Mouse (Mus musculus) gonadal fat pad, adult 2 months (tissue): ENCODE measurements around the gene Fam129a. TPM values are rescaled to one million over a fixed set of nuclear protein-coding genes. Genes with fewer than 3 reads are reported as not detected.
"Not testable (repeated sequence)": the region's sequence is repeated elsewhere in the genome, so short reads cannot be mapped to it uniquely, and the experiment has no call there.

Source experiments
- DNase-seq: peaks from one replicate; pipeline ENCODE4 v3.0.0-alpha.2; 2012; ENCODE audit warnings: low read depth
- polyA plus RNA-seq: library from polyadenylated mRNA; depleted of rRNA; stranded (reverse); fragments of >200 nt; gene quantifications from 2 replicates; pipeline ENCODE4 v1.2.3, GENCODE M21; 2012

The Fam129a gene
- polyA plus RNA-seq, 1 experiment: 11.6 TPM

DNA sequence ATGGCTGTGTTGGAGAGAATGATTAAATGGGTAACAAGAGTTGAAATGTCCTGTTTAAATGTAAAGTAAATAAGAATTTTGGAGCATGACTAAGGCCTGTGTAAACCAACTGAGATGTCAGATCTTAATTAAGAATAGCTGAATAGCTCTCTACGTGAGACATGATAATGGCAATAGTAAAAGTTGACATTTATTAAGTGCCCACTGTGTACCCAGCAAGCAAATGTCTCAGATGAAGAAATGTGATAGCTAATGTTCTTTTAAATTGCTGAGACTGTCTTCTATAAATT lies 13.1 kb downstream of the Fam129a start:
- DNase-seq: no peak

DNA sequence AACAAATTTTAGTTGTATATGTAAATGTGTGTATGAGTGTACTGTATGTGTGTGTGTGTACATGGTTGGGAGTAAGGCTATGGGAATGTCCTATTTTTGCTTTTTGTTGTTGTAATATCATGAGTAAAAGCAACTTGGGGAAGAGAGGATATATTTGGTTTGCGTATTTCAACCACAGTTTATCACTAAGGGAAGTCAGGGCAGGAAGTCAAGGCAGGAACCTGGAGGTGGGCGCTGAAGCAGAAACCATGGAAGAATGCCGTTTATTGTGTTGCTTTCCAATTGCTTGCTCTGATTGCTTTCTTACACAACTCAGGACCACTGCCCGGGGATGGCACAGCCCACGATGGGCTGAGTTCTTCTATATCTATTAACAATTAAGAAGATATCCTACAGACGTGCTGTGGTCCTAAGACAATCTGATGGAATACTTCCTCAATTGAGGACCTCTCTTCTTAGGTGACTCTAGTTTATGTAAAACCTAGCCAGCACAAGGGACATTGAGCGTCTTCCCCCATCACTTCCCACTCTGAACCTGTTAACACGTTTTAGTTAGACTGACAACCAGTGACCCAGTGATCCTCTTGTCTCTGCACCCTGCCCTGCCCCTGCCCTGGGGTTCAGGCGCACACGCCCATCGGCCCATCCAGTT lies 13.7 kb downstream of the Fam129a start:
- no peak for DNase-seq

DNA sequence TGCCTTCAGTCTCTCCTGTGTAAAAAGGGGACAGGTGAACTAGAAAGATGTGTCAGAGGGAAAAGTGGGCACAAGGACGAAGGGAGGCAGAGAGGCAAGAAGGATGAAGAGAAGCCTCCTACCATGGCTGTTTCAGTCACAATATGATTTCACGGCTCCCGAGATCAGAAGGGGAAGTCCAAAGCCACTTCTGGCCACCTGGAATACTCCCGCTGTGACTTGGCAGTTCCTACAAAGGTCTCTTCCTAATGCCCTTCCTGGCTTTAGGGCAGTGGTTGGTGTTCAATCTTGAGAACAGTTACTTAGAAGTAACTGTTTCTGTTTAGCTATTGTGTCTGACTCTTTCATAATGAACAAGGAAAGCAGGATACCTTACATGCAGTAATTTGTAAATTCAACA lies 14.7 kb downstream of the Fam129a start:
- no peak for DNase-seq

DNA sequence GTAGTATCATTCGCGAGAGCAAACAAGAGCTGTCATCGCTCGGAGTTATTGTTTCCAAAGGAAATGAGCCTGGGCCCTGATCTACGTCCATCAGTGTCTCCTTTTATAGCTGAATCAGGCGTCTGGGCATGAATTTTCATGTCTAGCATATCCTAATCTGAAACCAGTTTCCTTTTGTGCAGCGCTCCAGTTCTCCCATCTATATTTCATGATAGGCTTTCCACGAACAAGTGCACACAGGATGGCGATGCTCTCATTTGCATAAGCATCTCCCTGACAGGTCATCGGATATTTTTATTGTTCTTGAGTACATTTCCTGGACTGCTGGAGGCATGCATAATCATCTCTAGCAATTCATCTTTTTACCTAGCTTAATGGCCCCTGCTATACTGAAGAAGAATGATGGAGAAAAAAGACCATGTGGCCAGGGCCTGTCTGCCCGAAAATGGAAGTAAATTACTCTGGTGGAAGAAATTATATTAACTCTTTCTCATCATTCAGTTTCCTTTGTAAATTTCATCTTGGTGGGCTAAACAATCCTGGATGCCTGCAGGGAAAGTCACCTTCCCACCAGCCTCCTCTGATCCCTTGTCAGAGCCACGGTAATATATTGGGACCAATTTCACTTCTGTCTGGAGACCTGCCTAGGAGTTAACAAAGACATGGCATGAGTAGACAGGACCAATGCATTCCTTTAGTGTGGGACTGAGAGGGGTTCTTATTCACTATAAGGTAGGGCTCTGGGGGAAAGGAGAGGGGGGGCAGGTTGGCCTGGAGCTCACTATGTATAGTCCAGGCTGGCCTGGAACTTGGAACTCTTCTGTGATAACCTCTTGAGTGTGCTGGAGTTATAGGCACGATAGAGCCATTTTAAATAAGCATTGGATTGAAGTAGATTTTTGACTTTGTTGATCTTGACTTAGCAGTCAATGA lies 21.4 kb downstream of the Fam129a start:
- no peak for DNase-seq

DNA sequence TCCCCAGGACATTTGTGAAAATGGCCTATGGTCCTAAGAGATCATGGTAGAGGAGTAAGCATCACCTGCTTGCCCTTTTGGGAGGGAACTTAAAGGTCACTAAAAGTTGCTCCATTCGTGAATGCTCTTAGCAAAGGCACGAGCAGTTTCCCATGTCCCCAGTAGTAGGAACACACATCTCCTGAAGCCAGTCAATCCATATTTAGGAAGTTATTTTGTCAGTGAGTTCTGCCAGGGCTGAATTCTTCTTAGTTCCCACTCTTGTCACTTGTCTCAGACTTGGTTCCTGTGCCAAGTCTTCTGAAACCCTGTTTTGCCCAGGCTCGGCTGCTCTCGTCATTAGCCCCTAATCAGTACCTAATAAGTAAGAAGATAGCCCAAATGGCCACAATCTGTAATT lies 23.9 kb downstream of the Fam129a start:
- no peak for DNase-seq

DNA sequence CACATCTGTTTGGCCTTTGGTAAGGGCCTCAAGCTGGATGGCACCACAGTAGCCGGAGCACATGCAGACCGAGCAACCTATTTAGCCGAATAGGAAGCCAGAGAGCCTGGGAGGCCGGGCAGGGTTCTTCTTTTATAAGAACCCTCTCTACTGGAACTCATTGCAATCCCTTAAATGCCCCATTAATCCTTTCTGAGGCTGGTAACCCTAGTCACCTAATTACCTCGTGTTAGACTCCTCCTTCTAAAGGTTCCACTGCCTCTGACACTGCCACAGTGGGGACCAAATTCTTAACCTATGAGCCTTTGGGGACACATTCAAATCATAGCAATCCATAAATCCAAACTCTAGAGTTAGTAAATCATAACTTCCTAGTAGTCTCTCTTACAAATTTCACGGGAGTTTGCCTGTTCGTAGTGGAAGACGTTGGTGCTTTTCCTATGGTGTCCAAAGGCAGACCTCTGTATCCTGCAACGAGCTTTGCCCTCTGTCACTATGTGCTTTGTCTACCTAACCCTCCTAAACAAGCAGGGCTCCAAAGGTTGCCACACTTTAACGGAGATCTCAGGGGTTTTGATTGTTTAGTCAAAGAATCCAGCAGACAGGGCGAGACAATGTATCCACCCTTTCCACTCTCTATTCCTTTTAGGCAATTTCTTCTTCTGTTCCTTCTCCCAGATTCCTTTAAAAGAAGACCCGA lies 24.8 kb downstream of the Fam129a start:
- no peak for DNase-seq

DNA sequence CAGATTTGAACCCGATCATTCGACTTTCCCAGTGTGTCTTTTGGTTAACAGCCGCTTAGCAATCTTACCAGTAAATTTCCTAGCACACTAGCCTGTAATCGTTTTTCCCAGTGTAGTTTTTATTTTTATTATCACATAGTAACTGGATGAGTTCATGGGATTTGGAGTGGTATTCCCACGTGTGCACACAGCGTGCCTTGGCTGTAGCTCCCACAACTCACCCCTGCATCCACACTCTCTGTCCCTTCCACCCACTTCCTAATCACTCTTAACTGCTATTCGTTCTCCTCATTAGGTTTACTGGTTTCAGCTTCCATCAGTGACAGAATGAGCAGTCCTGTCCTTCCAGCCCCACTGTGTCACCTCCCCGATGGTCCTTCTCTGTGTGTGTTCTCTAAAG lies 25.6 kb downstream of the Fam129a start:
- DNase-seq: no peak

DNA sequence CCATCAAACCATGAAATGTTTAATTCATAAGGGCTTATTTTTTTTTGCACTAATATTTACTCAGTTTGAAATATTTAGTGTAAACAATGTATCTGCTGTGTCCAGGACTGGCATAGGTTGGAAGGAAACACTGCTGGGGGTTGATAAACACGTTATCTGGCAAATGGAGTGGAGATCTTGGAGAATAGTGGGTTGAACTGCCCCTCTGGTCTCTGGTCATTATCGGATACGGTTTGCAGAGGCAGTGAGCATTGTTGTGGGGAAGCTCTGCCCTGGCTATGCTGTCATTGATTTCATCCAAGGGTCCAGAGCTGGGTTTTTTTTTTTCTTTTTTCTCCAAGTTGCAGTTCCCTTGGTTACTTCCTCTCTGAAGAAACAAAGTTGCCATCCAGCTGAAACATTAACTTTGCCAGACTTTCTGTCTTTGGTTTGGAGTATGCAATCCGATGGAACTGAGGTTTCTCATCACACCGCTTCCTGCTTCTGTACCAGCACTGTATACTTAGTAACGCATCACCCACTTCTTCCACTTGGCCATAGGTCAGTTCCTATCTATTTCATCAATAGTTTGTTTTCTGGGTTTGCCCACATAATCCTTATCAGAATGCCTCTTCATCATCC lies 26.8 kb downstream of the Fam129a start:
- DNase-seq: no peak

DNA sequence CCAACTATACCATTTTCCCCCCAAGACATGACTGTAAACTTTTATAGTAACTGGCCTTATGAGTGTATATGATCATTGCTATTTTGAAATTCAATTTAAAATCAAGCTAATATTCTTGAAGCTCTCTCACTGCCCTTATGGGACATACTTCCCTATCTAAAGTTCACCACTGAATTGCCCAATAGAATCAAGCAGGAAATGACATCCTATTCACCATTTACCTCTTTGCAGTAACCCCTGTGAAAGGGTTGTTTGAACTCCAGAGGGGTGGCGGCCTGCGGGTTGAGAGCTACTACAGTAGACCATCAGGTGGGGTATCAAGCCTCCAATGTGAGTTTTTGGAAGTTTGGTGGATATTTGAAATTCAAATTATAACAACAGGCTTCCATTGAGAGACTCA lies 27.9 kb downstream of the Fam129a start:
- no peak for DNase-seq

DNA sequence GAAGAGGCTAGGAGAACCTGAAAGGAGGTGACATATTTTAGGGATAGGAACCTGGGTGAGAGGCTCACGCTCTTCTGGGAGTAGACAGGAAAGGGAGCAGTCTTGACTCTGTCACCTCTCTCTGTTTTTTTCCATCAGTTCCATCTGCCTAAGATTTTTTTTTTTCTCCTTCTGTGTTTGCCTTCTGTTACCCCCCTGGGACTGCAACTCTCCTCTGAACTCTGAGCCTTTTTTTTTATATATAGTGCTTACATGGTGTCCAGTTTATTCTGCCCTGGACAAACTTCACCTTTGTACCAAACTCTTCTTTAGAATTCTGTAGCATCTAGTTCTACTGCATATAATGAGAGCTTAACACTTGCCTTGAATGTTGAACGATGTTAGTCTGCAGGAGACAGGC lies 33.3 kb downstream of the Fam129a start:
- DNase-seq: no peak

DNA sequence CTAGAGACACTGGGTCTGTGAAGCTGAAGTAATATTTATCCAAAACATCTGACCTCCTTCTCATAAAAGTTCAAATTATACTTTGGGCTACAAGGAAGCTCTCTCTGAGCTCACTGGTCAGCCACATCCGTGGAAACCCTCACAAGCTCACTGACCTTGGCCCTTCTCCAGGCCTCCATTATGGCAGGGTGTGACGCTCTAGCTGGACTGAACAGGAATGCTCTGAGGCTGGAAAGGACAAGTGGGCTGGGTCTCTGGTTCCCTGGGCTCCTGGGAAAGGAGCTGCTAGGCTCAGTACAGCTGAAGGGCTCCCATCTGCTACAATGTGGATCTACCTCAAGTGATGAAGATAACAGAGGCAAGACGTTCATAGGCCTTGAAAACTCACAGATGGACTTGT lies 37.0 kb downstream of the Fam129a start:
- DNase-seq: not testable (repeated sequence)

DNA sequence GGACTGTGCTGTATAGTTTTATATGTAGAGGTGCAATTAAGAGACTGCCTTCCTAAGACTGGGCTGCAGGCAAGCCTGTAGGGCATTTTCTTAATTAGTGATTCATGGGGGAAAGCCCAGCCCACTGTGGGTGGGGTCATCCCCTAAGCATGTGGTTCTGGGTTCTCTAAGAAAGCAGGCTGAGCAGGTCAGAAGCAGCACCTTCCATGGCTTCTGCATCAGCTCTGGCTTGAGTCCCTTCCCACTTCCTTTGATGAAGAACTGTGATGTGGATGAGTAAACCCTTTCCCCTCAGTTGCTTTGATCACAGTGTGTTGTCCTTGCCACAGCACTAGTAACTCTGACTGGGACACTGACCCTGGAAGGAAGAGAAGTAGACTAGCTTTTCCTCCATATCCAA lies 39.6 kb downstream of the Fam129a start:
- no peak for DNase-seq

DNA sequence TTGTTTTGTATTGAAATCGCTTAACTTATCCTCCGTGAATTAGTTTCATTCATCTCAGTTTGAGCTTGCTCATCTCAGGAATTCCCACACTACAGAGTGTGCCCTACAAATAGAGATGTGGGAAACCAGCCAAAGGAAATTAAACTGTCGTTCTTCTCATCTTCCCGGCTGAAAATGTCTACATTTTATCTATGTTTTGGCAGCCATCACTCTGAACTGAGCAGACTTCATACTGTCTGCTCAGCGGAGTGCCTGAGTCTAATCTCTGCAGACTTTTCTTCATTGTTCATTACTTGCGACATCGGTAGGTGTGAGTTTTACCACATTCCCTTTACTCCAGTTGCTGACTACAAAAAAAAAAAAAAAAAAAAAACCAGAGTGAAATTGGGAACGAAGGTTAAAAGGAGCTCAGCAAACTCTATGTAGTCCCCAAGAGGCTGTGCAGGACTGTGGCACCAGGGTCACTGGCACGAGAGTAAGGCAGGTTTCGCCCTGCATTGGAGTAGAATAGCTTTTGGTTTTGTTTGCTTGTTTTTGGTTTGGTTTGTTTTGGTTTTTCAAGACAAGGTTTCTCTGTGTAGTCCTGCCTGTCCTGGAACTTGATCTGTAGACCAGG lies 43.4 kb downstream of the Fam129a start:
- DNase-seq: no peak

DNA sequence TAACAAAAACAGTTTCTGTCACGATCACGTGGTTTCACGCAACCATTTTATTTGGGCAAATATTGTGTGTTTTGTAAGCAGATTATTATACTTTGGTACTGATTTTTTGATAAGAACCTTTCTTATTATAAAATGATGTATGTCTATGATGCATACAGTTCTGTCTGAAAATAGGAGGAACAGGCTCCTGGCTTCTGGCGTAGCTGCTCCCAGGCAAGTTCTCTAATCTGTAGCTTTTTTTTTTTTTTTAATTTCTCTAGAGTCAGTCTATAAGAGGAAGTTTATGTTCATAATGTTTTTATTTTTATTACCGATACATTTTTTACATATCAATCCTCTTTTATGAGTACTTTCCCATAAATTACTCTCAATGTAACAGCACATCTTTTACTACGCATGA lies 44.6 kb downstream of the Fam129a start:
- no peak for DNase-seq

DNA sequence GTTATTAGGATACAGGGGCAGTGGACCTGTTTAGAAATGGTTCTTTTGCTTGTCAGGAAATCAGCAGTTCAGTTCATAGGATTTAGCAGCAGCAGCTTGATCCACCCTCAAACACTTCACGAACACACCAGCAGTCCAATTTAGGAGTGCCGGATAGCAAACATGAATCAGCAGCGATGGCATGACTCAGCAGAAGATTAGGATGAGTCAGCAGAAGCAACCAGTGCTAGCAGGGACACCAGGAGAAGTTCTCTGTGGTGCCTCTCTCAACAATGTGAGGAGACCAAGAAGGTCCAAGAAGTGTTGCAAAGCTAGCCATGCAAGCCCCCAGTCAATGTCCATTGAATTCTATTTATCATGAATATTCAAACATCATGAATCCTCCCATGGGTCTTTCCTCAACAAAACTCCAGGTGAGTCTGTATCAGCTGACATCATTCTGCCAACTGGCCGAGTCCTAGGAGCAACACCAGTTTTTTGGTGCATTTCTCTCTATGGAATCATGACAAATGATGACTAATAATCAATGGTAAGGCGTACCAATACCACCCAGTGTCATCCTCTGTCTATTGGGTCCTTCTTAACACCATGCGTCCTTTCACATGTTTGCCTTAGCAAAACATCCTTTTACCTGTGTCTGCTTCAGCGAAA lies 45.7 kb downstream of the Fam129a start:
- DNase-seq: no peak

DNA sequence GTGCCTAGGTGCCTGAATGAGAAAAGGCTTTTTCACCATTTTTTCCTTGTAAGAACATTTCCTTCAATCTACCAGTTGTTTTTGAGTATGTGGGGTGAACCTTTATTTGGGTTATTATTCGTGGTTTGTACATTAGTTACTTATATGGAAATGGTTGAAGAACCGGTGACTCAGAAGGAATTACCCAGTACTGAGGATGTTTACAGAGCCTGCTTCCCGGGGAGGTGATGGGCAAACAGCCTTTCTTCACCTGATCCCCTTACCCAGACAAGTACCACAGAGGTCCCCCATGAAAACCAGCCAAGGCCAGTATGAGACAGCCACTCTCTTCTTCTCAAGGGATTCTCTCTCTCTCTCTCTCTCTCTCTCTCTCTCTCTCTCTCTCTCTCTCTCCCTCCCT lies 47.3 kb downstream of the Fam129a start:
- DNase-seq: no peak

DNA sequence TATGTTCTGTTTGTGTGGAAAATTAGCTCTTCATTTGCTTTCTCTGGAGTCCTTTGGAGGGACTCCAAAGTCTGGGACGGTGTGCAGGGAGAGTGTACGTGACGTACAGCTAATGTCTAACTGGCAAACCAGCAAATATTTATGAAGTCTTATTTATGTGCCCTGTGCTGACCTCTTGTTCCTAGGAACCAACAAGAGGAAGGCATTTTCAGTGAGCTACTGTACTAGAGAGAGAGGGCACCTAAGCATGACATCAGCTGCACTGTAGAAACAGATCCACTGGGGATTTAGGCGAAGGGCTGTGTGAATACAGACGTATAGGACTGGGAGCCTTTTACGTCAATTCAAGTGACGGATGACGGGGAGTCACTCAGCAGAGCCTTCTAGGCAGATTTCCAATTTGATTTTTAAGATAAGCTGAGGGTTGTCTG lies 48.3 kb downstream of the Fam129a start:
- no peak for DNase-seq

DNA sequence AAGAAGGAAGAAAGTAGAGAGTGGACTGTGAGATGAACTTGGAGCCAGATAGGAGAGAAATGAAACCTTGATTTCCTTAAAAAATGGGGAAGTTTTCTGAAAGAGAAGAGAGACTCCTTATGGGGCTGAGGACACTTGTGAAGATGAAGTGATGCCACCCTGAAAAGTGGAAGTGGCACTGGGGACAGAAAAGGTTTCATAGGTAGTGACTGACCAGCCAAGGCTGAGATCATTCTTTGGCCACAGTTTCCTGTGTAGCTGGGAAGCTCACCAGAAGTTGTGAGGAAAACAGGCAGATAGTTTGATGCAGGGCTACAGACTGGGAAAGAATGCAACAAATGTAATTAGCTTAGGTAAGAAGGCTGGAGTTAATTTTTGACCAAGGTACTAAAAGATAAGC lies 49.7 kb downstream of the Fam129a start:
- DNase-seq: no peak

DNA sequence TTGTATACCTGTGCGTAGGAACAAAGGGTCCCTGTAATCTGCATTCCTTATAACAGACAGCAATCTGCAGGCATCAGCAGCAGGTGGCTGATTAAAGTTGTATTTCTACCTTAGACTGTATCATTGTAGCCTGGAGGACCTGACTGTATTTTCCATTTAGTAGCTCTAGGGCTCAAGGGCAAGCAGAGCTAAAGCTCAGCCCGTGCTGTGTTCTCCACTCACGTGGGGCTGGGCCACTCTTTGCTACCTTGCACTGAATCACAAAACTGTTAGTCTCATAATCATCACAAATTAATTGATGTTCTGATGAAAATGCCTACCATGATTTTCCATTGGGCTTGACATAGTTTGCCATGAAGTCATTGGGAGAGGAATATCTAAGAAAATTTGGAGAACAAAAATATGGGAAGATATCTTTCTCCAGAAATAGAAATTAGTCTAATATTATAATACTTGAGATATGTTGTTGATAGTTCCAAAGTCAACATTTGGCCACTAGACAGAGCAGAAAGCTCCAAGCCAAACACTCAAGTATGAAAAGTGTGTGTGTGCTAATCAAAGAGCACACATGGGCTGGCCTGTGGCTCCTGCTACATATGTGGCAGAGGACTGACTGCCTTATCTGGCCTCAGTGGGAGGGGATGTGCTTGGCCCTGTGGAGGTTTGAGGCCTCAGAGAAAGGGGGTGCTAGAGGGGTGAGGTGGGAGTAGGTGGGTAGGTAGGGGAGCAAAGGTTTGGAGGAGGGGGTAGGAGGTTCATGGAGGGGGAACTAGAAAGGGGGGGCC lies 53.6 kb downstream of the Fam129a start:
- DNase-seq: no peak

DNA sequence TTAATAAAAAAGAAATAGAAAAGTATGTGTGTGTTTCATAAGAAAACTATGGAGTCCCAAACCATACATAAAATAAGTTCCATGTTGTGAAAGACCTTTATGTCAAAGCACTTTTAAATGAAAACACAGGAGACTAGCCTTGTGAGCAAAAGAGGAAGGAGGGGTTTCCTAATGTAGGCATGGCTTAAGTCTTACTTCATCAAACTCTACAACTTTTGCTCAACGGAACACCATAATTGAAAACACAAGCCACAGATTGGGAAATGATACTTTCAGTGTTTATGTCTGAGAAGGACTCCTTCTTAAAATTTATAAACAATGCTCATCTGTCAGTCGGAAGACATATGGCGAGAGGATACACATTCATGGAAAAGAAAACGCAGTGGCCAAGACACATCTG lies 54.3 kb downstream of the Fam129a start:
- no peak for DNase-seq

DNA sequence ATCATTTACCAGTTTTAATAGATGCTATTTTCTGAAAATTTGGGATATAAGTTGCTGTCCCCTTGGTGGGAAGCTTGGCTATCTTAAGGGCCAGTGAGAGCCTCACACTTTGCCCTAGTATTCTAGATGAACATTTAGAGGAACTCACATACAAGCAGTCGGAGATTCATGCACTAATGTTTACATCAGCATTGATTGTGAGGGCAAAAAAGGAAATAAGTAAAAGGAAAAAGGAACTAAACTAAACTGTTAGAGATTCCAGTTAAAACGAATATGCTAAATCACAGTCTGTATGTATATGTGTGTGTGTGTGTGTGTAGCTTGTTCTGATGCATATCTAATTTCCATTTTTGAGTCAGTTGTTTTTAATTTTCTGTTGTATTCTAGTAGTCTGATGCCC lies 54.7 kb downstream of the Fam129a start:
- DNase-seq: no peak
